Mouse (Mus musculus): ENCODE measurements around the gene 4931428F04Rik. TPM values are rescaled to one million over a fixed set of nuclear protein-coding genes. Genes with fewer than 3 reads are reported as not detected.

Gene 4931428F04Rik
- total RNA-seq (2022), result 10 to 100 TPM; 20.4 to 25.4 (median 21.7) TPM

GRCm38 (mm10) chr8:105289805-105290460, at the start of gene 4931428F04Rik:
TSS of gene 4931428F04Rik (minus strand) at chr8:105289864.
- no peak for DNase-seq (ENCODE audit: low spot score in 2 of 2)

- no peak for DNase-seq (ENCODE audit: low spot score in 2 of 2)
Observed at GRCm38 (mm10) chr8:105338992-105339391, 49.3 kb upstream of the 4931428F04Rik start.

GRCm38 (mm10) chr8:105336373-105337130, 46.9 kb upstream of the 4931428F04Rik start:
- no peak for DNase-seq (ENCODE audit: low spot score in 2 of 2)

GRCm38 (mm10) chr8:105332523-105332922, 42.9 kb upstream of the 4931428F04Rik start:
- DNase-seq (ENCODE audit: low spot score in 2 of 2), result no peak

- no peak for DNase-seq (ENCODE audit: low spot score in 2 of 2)
Observed at GRCm38 (mm10) chr8:105331931-105332330, 42.3 kb upstream of the 4931428F04Rik start.

- no peak for DNase-seq (ENCODE audit: low spot score in 2 of 2)
Observed at GRCm38 (mm10) chr8:105331469-105331868, 41.8 kb upstream of the 4931428F04Rik start.

- no peak for DNase-seq (ENCODE audit: low spot score in 2 of 2)
Observed at GRCm38 (mm10) chr8:105330325-105330724, 40.7 kb upstream of the 4931428F04Rik start.

GRCm38 (mm10) chr8:105326968-105327367, 37.3 kb upstream of the 4931428F04Rik start:
- no peak for DNase-seq (ENCODE audit: low spot score in 2 of 2)

GRCm38 (mm10) chr8:105326141-105326672, 36.5 kb upstream of the 4931428F04Rik start, which contains the start of the genes Lrrc29 and Tmem208:
TSS of gene Lrrc29 (minus strand) at chr8:105326278.
TSS of gene Tmem208 (plus strand) at chr8:105326354.
- peak; percentile 95 to 96 for DNase-seq (ENCODE audit: low spot score in 2 of 2)

GRCm38 (mm10) chr8:105325641-105326093, 36.0 kb upstream of the 4931428F04Rik start:
- DNase-seq (ENCODE audit: low spot score in 2 of 2), result no peak

GRCm38 (mm10) chr8:105323183-105323582, 33.5 kb upstream of the 4931428F04Rik start:
- no peak for DNase-seq (ENCODE audit: low spot score in 2 of 2)

GRCm38 (mm10) chr8:105318662-105319190, 29.1 kb upstream of the 4931428F04Rik start:
- DNase-seq (ENCODE audit: low spot score in 2 of 2), result no peak

GRCm38 (mm10) chr8:105317941-105318340, 28.3 kb upstream of the 4931428F04Rik start:
- DNase-seq (ENCODE audit: low spot score in 2 of 2), result no peak

GRCm38 (mm10) chr8:105315073-105315769, 25.6 kb upstream of the 4931428F04Rik start:
- DNase-seq (ENCODE audit: low spot score in 2 of 2), result no peak

GRCm38 (mm10) chr8:105313622-105314402, 24.1 kb upstream of the 4931428F04Rik start:
- no peak for DNase-seq (ENCODE audit: low spot score in 2 of 2)

- no peak for DNase-seq (ENCODE audit: low spot score in 2 of 2)
Observed at GRCm38 (mm10) chr8:105312891-105313481, 23.3 kb upstream of the 4931428F04Rik start.

- DNase-seq (ENCODE audit: low spot score in 2 of 2), result no peak
Observed at GRCm38 (mm10) chr8:105311718-105312117, 22.1 kb upstream of the 4931428F04Rik start.

- DNase-seq (ENCODE audit: low spot score in 2 of 2), result no peak
Observed at GRCm38 (mm10) chr8:105310118-105310517, 20.5 kb upstream of the 4931428F04Rik start.

GRCm38 (mm10) chr8:105309142-105309847, 19.6 kb upstream of the 4931428F04Rik start:
- DNase-seq (ENCODE audit: low spot score in 2 of 2), result no peak
